Mouse (Mus musculus): ENCODE data around the gene Rbfox1. TPM values are rescaled to one million over a fixed set of nuclear protein-coding genes. Genes with fewer than 3 reads are reported as not detected.

The Rbfox1 gene
- polyA plus RNA-seq, 1 experiment from 2014 or later = 1.9 TPM

DNA sequence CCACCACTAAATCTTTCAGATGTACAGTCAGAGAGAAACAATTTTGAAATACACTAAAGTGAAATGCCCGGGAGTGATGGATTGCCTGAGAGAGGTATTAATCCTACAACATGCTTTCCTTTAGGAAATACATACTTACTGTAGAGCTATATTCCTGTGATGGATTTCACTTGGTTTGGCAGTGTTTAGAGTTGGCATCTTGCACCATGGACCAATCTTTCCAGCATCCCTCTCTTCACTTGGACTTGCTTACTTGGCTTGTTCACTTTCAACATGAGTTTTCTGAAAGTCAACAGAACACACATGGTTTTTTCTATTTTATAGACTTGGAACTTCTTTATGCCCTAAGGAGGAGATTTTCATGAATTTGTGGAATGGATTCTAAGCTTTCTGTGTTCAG is 163.4 kb downstream of the Rbfox1 start:
- WGBS = 64% methylated on average over 1 of the region's 1 CpGs
- no peak overlapping the region for H3K4me3 ChIP-seq (ENCODE audit: low read depth, low read length)
- H3K9ac ChIP-seq (ENCODE audit: low read length) = no peak overlapping the region
- ATAC-seq (ENCODE audit: low FRiP score, low TSS enrichment) = no peak
- H3K36me3 ChIP-seq (ENCODE audit: control insufficient read depth, insufficient read depth, low read length) = no peaks in the 10 kb centered on the region
- no peak for DNase-seq (ENCODE audit: low spot score)
- no peak overlapping the region for H3K27ac ChIP-seq (replicated peaks)
- no peaks in the 10 kb centered on the region for H3K9me3 ChIP-seq (ENCODE audit: control insufficient read depth, low read length)
- H3K27me3 ChIP-seq (ENCODE audit: control insufficient read depth, insufficient read depth, low read length) = no peaks in the 10 kb centered on the region
- no peak overlapping the region for H3K4me2 ChIP-seq (replicated peaks; ENCODE audit: low read depth)
- TF ChIP-seq CTCF (IDR thresholded peaks at IDR 0.05; ENCODE audit: low read depth) = no peak
- TF ChIP-seq EP300 (optimal IDR thresholded peaks at IDR 0.05) = no peak
- no peaks in the 10 kb centered on the region for H3K4me1 ChIP-seq (replicated peaks; ENCODE audit: control insufficient read depth, insufficient read depth)

- 79% methylated on average over 1 of the region's 1 CpGs for WGBS
- Histone ChIP-seq H3K4me2 (replicated peaks; ENCODE audit: low read depth) (no peak overlapping the region), H3K27me3 (ENCODE audit: control insufficient read depth, insufficient read depth, low read length) (no peaks in the 10 kb centered on the region), H3K4me3 (ENCODE audit: low read depth, low read length) (no peak overlapping the region), H3K9ac (ENCODE audit: low read length) (no peak overlapping the region), H3K4me1 (replicated peaks; ENCODE audit: control insufficient read depth, insufficient read depth) (no peaks in the 10 kb centered on the region), H3K27ac (replicated peaks) (no peak overlapping the region), H3K9me3 (ENCODE audit: control insufficient read depth, low read length) (no peaks in the 10 kb centered on the region), H3K36me3 (ENCODE audit: control insufficient read depth, insufficient read depth, low read length) (no peaks in the 10 kb centered on the region)
- DNase-seq (ENCODE audit: low spot score) = no peak
- TF ChIP-seq EP300 (optimal IDR thresholded peaks at IDR 0.05) (no peak), CTCF (IDR thresholded peaks at IDR 0.05; ENCODE audit: low read depth) (no peak)
- ATAC-seq (ENCODE audit: low FRiP score, low TSS enrichment) = no peak
Measured at GRCm38 (mm10) chr16:6062495-6062894, 177.3 kb downstream of the Rbfox1 start.

- Histone ChIP-seq H3K9me3 (ENCODE audit: control insufficient read depth, low read length) (no peaks in the 10 kb centered on the region), H3K36me3 (ENCODE audit: control insufficient read depth, insufficient read depth, low read length) (no peaks in the 10 kb centered on the region), H3K9ac (ENCODE audit: low read length) (no peak overlapping the region), H3K27me3 (ENCODE audit: control insufficient read depth, insufficient read depth, low read length) (no peaks in the 10 kb centered on the region), H3K4me2 (replicated peaks; ENCODE audit: low read depth) (no peak overlapping the region), H3K27ac (replicated peaks) (no peak overlapping the region), H3K4me1 (replicated peaks; ENCODE audit: control insufficient read depth, insufficient read depth) (no peaks in the 10 kb centered on the region), H3K4me3 (ENCODE audit: low read depth, low read length) (no peak overlapping the region)
- DNase-seq (ENCODE audit: low spot score) (no peak), ATAC-seq (ENCODE audit: low FRiP score, low TSS enrichment) (no peak)
- TF ChIP-seq EP300 (optimal IDR thresholded peaks at IDR 0.05) (no peak), CTCF (IDR thresholded peaks at IDR 0.05; ENCODE audit: low read depth) (no peak)
- 81% methylated on average over 4 of the region's 4 CpGs for WGBS
Measured at GRCm38 (mm10) chr16:6065481-6065880, 180.3 kb downstream of the Rbfox1 start.

DNA sequence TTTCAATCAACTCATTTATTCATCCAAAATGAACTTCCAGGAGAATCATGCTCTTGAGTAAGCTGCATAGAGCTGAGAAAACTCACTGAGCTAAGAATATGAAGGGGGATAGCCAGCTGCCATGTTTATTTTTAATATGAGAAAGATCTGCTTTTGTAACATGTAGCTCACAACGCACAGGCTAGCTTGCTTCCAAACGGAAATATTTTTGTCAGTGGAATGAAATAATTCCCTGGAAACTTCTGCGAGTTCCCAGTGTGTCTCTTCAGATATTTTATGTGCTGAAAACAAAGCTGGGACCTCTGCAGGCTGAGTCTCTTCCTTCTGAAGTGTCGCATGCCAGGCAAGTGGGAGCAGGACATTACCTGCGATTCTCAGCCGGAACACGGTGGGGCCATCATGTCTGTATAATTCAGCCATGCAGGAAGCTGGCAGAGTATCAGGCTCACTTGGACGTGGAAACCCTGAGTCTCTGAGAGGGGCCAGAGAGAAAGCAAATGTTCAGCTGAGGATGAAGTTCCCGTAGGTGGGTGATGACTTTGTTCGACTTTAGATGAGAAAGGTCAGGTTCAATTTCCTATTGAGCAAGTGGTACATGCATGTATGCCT is 190.4 kb downstream of the Rbfox1 start:
- Histone ChIP-seq H3K27me3 (ENCODE audit: control insufficient read depth, insufficient read depth, low read length) (no peaks in the 10 kb centered on the region), H3K4me2 (replicated peaks; ENCODE audit: low read depth) (no peak overlapping the region), H3K36me3 (ENCODE audit: control insufficient read depth, insufficient read depth, low read length) (no peaks in the 10 kb centered on the region), H3K4me3 (ENCODE audit: low read depth, low read length) (no peak overlapping the region), H3K27ac (replicated peaks) (no peak overlapping the region), H3K9ac (ENCODE audit: low read length) (no peak overlapping the region), H3K9me3 (ENCODE audit: control insufficient read depth, low read length) (no peaks in the 10 kb centered on the region), H3K4me1 (replicated peaks; ENCODE audit: control insufficient read depth, insufficient read depth) (no peaks in the 10 kb centered on the region)
- DNase-seq (ENCODE audit: low spot score) = no peak
- WGBS = 73% methylated on average over 10 of the region's 10 CpGs
- TF ChIP-seq CTCF (IDR thresholded peaks at IDR 0.05; ENCODE audit: low read depth) (no peak), EP300 (optimal IDR thresholded peaks at IDR 0.05) (no peak)
- no peak for ATAC-seq (ENCODE audit: low FRiP score, low TSS enrichment)

DNA sequence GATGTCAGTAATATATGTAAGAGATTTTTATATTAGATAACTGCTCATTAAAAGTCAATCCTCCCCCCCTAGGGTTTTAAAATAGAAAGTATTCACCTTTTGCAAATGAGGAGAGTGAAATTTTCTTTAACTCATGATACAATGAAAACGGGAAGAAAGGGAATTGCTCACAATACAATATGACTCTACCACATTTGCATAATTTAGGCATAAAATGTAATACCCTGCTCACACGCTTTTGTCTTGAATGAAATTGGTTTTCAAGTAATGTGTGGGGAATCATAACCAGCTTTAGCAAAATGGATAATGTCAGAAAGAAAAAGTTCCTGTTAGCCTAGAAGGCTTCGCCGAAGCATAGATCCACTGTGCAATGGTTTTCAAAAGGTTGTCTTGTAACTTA is 193.9 kb downstream of the Rbfox1 start:
- WGBS = 80% methylated on average over 4 of the region's 4 CpGs
- ATAC-seq (ENCODE audit: low FRiP score, low TSS enrichment) = no peak
- no peak for TF ChIP-seq EP300 (optimal IDR thresholded peaks at IDR 0.05)
- TF ChIP-seq CTCF (IDR thresholded peaks at IDR 0.05; ENCODE audit: low read depth) = no peak

GRCm38 (mm10) chr16:6084701-6085365 is 199.7 kb downstream of the Rbfox1 start:
- Histone ChIP-seq H3K9me3 (ENCODE audit: control insufficient read depth, low read length) (no peaks in the 10 kb centered on the region), H3K4me2 (replicated peaks; ENCODE audit: low read depth) (no peak overlapping the region), H3K9ac (ENCODE audit: low read length) (no peak overlapping the region), H3K27ac (replicated peaks) (no peak overlapping the region), H3K4me3 (ENCODE audit: low read depth, low read length) (no peak overlapping the region), H3K27me3 (ENCODE audit: control insufficient read depth, insufficient read depth, low read length) (no peaks in the 10 kb centered on the region), H3K4me1 (replicated peaks; ENCODE audit: control insufficient read depth, insufficient read depth) (no peaks in the 10 kb centered on the region), H3K36me3 (ENCODE audit: control insufficient read depth, insufficient read depth, low read length) (no peaks in the 10 kb centered on the region)
- WGBS = 67% methylated on average over 7 of the region's 7 CpGs
- no peak for ATAC-seq (ENCODE audit: low FRiP score, low TSS enrichment)
- DNase-seq (ENCODE audit: low spot score) = no peak
- TF ChIP-seq EP300 (optimal IDR thresholded peaks at IDR 0.05) = no peak
- no peak for TF ChIP-seq CTCF (IDR thresholded peaks at IDR 0.05; ENCODE audit: low read depth)

More for the DNA sequence above, 193.9 kb downstream of the Rbfox1 start:
- H3K4me1 ChIP-seq (replicated peaks; ENCODE audit: control insufficient read depth, insufficient read depth) = no peaks in the 10 kb centered on the region
- no peak overlapping the region for H3K4me2 ChIP-seq (replicated peaks; ENCODE audit: low read depth)
- no peak overlapping the region for H3K9ac ChIP-seq (ENCODE audit: low read length)
- H3K36me3 ChIP-seq (ENCODE audit: control insufficient read depth, insufficient read depth, low read length) = no peaks in the 10 kb centered on the region
- no peak for DNase-seq (ENCODE audit: low spot score)
- H3K4me3 ChIP-seq (ENCODE audit: low read depth, low read length) = no peak overlapping the region
- no peaks in the 10 kb centered on the region for H3K27me3 ChIP-seq (ENCODE audit: control insufficient read depth, insufficient read depth, low read length)
- no peak overlapping the region for H3K27ac ChIP-seq (replicated peaks)
- no peaks in the 10 kb centered on the region for H3K9me3 ChIP-seq (ENCODE audit: control insufficient read depth, low read length)
